Mouse (Mus musculus) urinary bladder, adult 18-20 months (tissue): ENCODE measurements at regions not wholly inside any gene's neighbourhood (a gene's known extent, or its start where the extent isn't known, plus 50 kb on each side); places are given as distances from the start of the nearest gene placed in this dataset.
A peak's percentile ranks its signal among the peaks of the same experiment; 100 is the strongest.

Source experiments
- DNase-seq, 2 experiments: peaks; one replicate each; pipeline ENCODE4 v3.0.0; 2022; ENCODE audit warnings: low spot score in 2 of 2, mixed read lengths in 2 of 2

DNA sequence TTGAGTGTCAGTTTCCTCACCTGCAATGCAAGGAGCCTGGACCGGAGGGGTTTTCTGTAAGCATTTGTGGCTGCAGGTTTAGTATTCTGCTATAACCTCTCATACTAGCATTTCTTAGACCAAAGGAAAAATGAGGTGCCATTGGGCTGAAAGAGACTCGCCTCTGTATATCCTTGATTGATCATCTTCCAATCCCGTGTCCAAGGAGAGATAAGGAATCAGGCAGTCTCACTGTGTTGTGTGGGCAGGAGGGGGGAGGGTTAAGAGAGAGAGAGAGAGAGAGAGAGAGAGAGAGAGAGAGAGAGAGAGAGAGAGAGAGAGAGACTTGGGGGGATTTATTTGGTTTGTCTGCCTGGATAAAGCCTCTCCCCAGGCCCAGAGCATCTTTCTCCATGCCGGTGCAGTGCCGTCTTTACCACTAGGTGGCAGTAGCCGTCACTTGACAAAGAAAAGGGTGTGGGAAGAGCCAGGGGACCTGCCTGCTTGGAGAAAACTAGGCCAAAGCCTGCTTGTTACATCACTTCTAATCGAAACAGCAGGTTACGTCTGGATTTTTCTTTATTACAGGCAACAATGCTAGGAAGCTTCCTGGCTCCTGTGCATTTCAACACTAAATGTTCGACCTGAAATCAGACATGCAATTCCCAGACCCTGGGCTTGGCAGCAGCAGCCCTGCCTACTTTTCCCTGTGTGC, 56.1 kb upstream of the Ces5a start:
- peak; percentile 56 to 75 for DNase-seq

DNA sequence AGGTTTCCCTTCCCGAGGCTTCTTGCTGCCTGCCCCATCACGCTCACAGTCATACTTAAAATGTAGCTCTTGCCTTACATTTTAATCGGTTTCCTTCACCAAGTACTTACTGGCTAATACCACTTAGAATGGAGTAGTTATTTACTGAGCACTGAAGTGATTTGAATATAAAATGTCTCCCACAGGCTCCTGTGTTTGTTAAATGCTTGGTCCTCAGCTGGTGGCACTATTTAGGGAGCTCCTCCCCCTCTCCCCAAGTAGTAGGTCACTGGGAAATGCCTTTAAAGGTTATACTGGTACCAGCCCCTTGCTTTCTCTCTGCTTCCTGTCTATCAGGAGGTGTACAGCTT, 56.6 kb upstream of the Ces5a start:
- no peak for DNase-seq

DNA sequence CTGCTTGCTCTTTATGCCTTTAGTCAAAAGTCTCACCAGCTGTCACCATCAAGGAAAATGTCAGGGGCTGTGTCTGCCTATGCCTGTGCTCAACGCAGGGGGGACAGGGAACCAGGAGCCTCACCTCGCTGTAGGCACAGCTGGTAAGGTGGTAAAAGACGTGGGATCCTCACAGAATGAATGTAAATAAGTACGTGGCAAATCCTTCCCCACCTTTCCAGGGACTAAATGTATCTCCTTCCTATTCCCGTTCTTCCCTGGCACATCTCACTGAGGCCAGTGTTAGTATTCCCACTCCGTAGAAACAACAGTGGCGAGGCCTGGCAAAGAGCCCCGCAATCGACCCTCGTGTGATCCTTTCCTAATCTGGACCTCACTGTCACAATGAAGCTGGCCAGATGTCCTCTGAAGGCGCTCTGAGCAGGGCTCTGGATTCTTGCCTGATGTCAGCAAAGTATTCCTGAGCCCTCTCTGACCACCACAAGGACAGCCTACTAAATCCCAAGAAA, 63.0 kb upstream of the Ces5a start:
- no peak for DNase-seq

DNA sequence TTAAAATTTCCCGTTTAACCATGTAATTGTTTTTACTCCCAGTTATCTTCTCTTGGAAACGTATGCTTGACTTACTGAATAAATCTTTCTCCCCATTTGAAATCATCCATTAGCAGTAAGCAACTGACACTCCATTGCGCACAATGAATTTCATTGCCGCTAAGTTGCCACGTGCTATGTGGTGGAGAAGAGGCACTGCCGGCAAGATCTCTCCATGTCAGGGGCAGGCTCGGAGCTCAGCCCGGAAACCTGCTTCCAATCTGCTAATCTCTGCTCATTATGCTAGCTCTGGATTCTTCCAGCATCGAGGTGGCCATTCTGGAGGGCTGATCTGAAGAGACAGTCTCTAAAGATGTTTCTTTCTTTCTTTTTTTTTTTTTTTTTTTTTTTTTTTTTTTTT, 63.7 kb upstream of the Ces5a start:
- no peak for DNase-seq

DNA sequence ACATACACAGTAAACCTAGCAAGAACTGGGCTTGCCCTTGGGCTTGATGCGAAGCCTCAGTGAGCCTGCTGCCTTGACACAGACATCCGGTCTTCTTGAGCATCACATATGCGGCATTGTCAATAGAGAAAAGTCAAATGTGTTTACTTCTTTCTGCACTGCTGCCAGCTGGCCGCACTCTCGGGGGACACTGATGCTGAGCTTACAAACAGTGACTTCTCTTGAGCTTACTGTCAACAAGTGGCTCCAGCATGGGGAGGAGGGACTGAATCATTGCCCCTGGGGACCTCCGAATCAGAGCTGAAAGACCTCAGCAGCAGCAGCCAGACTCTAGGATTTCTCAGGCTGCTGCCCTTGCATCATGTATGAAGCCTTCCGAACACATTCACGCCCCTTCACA, 64.1 kb upstream of the Ces5a start:
- DNase-seq: no peak

DNA sequence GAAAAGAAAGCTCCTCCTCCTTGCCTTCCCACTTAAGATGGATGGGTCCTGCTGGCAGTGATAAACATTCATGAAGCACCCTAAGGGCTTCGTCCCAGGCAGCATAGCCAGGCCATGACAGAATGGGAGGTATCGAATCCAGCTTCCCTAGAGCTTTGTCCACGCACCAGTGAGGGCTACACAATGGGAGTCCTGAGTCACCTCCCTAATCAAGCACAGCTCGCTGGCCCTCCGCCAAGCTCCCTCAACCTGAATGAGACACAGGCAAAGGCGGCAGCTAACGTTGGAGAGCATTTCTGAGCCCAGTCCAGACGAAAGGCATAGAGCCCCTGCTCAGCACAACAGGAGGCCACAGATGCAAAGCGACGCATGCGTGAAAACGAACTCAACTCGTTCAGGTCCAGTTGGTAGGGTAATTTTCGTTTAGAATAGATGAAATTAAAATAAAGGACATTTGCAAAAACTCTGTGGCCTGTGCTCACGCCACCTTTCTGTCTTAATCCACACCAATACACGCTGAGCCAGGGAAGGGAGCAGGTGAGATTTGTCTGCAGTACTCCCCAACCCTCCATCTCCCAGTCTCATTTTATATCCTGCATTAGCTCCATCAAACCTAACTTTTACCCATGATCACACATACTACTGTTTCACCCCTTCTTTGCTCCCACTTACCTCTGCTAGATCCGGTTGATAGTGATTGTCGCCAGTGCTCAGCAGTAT, 91.3 kb upstream of the Ces5a start:
- DNase-seq: peak in 1 of 2 experiments; percentile 4

DNA sequence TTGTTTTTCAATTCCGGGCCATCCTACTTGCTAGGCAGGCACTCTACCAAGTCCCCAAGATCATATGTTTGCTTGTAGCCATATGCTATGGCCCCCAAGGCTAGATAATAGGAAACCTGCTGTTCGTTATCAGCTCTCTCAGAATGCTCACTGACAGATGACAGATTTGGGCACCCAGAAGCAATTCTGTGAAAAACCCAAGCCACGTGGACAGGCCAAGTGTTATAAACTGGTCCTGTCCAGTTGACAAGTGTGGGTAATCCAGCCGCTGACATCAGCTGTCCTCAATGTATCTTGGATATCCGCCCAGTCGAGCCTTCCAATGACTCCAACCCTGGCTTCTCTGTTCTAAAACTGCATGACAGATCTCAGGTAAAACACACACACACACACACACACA, 92.0 kb upstream of the Ces5a start:
- no peak for DNase-seq

DNA sequence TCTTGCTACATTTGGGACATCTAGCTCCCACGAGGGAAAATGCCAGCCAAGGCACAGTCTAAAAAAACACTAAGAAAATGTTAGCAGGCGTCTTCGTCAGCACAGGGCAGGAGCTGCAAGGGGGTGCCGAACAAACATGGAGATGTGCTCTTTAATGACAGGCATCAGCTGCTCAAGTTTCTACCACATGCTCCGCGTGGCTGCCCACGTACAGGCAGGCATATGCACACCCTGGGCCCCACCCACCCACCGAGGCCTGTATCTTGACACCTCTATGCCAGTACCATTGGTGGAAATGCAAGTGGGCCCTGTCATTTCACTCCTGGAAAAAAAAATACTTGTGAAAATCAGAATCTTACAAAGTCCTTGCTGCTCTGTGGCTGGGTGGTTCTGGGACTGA, 97.3 kb upstream of the Ces5a start:
- no peak for DNase-seq

DNA sequence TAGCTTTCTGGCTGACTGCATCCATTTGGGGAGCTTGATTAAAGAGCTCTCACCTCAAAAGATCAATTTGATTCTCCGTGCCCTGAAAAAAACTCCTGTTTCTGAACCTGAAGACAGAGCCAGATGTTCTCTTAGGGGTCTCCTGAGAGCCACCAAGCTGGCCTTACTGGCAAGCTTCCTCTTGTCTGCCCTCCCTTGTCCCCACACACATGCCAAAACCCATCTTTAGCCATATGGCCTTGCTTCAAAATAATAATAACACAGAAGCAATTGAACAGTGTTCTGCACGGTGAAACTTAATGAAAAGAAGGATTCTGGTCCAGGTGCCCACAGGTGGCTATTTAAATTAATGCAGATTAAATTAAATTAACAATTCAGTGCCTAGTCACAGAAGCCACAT, 107.1 kb upstream of the Ces5a start:
- no peak for DNase-seq

DNA sequence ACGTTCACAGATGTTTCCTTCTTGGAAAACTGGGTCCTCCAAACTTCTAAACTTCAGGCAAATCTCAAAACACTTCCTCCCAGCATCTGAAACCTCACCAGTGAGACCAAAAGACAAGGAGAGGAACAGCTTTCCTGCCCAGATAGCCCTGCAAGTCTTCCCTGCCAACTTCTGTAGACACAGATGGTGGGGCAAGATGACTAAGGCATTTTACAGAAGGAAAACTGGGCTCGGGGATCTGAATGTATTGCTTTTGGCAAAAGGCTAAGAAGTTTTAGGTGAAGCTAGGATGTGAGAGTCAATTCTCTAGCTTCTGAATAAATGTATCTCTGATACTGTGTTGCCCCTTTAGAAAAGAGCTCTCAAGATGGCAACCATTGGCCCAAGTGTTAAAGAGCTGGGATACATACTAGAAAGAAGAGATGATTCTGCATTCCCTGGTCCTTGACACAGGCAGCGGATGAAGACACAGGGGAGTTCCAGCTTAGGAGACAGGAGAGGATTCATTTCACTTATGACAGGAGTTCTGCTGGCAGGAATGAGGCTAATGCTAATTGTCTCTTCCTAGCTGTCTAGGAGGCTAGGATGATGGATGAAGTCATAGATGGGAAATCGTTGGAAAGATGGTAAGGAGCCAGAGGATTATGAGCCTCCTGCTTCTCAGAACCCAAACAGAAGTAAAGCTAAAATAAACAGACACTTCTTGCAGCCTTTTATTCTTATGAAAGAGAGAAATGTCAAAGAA, 108.0 kb upstream of the Ces5a start:
- DNase-seq: no peak

DNA sequence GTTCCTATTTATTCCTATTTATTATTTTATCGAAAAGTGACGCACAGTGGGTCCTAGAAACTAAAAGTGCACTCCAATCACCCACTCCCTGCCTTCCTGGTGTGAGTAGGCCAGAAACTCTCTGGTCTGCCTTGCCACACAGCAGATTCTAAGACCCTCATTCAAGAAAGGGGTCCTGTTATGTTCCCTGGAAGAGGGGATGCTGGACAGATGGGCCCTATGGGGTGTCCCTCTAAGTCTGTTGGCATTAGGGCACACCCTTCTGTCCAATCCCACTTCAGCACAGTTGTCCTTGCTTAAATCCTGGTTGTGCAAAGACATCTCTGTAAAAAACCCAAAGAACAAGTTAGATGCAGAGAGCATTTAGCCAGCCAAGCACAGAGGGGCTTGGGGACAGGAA, 117.8 kb upstream of the Ces5a start:
- no peak for DNase-seq

DNA sequence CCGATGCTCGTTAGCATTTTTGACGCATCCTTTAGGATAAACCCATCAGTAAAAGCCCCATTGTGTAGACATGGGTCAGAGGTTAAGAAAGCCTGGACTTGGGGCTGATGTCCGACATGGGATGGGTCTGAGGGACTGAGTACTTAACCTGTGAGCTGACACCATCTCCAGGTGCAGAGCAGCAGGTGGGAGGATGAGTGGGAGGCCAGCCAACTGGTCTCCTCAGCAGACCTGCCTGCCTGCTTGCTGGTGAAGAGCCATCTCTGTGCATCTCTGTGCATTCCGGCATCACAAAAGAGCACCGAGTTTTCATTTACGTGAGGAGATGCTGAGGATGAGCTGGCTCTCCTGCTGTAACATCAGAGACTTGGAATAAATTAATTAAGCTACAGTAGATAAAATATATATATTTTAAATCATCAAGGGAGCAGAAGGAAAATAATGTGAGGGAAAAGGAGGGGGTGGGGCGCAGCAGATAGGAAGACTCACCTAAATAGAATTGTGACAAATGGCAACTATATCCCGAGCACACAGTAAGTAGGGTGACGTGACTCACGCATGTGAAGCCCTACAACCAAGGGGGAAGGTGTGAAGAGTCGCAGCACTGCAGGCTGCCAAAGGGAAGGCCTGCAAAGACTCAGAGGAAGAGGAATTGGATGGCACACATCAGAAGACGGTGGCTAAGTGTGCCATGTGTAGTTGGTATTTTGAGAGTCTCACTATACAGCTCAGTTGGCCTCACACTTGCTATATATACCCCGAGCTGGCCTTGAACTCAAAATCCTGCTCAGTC, 118.5 kb upstream of the Ces5a start:
- no peak for DNase-seq

DNA sequence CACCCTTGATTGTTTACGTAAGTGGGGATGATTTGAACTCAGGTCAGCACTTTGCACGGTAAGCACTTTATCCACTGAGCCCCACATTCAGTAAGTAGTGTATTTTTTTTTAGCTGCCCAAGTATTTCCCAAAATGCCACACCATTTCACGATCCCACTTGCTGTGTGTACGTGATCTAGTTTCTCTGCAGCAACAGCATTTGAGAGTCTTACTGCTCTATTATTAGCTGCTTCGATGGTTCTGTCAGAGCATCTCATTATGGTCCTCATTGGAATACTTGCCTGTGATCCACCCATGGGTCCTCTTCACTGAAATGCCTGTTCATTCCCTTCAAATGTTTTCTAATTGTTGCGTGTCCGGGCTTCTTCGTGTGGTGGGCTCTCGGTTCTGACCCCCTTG, 120.1 kb upstream of the Ces5a start:
- DNase-seq: no peak

DNA sequence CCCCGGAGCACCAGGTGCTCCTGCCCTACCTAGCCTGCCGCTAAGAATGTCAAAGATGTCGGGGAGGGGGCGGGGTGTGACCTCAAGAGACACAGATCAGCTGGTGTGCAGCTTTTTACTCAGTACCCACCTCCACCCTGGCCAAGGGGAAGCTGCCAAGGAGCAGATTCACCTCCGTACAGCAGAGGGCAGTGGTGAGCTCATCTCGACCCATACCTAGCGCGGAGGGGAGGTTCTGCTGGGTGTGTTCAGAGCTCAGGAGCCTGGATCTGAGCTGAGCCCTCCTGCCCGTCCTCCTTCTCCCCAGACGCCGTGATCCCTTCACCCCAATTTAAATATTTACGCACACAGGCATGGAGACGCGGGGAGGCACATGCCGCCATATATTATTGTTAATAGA, 126.1 kb upstream of the Ces5a start:
- DNase-seq: peak; percentile 59 to 61

DNA sequence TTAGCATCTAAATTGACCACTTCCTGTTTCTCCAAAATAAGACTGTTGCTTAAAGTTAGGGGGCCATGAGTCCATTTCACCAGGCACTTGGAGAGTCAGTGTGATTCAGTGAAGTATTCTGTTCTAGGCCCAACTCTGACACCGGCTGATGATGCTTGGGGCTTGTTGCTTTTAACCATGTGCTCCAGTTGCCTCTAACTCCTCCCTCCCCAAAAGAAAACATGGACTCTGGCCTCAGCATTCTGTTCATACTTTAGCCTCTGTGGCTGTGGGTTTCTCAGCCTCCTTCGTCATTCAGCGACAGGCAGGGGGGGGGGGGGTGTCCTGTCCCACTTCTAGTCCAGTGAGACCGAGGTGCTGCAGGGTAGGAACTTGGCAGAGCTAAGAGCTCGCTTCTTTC, 126.6 kb upstream of the Ces5a start:
- DNase-seq: no peak

DNA sequence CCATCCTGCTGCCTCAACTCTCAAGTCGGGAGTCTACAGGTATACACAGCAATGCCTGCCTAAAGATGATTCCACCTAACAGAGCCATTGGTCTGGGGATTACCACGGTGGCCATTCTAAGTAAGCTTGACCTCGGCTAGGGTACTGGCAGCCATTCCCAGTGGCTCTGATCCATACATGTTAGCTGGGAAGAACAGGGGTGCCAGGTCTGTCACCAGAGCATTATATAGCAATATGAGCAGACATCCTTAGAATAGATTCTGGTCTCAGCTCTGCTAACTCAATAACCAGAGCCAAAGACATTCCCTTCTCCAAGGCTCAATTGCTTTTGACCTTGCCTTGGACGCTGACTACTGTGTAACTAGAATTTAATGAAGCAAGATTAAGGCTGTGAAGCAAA, 128.2 kb upstream of the Ces5a start:
- no peak for DNase-seq

DNA sequence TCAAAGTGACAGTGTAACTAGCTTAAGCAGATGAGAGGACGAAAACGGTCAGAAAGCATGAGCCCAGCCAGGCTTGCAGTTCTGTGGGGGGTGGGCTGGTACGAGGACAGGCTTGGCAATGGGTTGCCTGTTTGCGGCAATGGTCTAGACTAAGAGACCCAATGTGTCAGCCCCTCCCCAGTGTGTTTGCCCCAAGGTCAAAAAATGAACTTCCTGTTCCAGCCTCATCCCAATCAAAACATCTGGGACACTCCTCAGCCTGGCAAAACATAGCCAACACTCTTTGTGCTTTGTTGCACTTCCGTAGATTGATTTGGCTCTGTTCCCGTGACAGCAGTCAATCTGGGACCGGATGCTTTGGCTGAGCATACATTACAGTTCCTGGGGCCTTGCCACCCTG, 132.7 kb upstream of the Ces5a start:
- no peak for DNase-seq

DNA sequence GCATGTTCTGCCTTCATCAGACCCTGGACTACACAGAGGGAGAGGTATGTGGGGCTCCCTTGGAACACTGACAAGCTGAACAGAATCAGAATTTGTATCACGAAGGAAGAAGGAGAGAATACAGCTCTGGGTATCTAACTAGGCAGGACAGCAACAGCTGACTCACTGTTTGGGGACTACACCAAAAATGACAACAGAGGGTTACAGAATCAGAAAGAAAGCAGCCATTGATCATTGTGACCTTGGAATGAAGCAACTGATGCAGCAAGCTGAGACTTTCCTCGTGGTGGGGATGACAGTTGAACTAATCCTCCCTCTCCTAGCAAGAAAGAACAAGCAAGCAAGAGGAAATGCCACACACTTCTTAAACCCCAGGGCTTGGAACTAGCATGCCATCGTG, 135.0 kb upstream of the Gnao1 start:
- DNase-seq: no peak

DNA sequence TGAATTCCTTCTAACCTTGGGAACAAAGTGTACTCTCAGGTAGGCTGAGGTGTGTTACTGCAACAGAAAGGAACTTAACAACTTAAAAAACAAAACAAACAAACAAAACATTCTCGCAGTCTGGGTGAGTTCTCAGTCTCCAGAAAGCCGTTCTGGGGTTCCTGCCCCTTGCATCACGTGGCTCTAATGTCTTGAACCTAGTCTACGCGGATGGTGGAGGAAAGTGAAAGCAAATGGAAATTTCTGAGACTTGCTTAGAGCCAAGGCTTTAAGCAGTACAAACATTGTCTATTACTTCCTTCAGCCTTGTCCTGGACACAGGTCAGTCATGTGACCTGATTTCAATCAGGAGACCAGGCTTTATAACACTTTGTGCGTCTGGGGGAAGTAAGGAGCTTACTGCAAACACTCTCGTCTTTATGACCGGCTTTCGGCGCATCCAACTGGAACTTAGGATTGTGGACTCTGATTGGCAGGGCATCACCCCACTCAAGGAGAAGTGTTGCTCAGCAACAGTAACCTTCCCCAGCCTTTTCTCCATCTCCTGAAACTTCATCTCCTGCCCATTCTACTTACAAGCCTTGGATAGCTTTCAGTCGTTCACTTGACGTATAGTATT, 125.9 kb upstream of the Gnao1 start:
- DNase-seq: no peak

DNA sequence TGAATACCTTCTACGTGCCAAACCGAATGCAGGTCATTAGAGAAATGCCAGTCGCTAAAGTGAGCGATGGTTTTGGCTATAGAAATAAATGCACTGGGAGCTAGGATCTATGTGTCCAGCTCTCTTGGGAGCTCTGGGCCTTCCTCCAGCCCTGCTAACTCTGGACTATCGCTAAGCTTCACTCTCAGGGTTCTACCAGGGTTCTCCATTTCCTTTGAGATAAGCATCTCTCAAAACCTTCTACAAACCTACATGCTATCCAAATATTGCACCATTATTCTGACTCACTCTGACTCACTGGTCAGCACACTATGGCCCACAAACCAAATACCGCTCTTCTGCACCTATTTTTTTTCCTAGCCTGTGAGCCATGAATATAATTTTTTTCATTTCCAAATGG, 125.4 kb upstream of the Gnao1 start:
- no peak for DNase-seq

DNA sequence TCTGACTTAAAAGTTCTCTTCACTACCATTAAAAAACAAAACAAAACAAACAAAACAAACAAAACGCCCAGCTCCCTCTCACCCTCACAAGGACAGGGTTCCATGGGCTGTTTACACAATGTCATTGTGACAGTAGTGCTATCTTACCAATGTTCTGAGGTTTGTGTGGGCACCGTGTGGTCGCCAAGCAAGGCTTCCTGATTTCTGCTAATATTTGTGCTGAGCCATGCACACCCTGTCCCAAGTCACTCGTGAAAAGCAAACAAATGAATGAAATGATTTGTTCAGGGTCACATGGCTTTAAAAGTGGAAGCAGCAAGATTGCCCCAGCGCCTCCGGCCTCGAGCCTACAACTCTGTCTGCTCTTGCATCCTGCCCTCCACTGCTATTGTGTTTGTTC, 120.9 kb upstream of the Gnao1 start:
- DNase-seq: peak in 1 of 2 experiments; percentile 3
